Mouse (Mus musculus) forebrain, embryonic 15.5 days (tissue): ENCODE data around the gene Mcee. TPM values are rescaled to one million over a fixed set of nuclear protein-coding genes. Genes with fewer than 3 reads are reported as not detected.

Experiments used
- ATAC-seq: fragments of 200-750 bp; cut with Nextera tagmentation; replicated peaks from 2 replicates; pipeline ENCODE4 v1.8.0; 2017; ENCODE audit warnings: mild to moderate bottlenecking, moderate TSS enrichment, moderate library complexity
- H3K27ac ChIP-seq: fragments of 300-500 bp; sonication (generic); replicated peaks from 2 replicates; pipeline ENCODE4 v1.5.1; 2015; ENCODE audit warnings: mild to moderate bottlenecking, inconsistent platforms
- H3K27me3 ChIP-seq: fragments of 300-500 bp; sonication (generic); 2 replicates; pipeline ENCODE4 v1.6.1; 2015; ENCODE audit warnings: inconsistent platforms
- H3K36me3 ChIP-seq: fragments of 300-500 bp; sonication (generic); 2 replicates; pipeline ENCODE4 v1.6.1; 2015; ENCODE audit warnings: mild to moderate bottlenecking, inconsistent platforms
- H3K4me1 ChIP-seq: fragments of 300-500 bp; sonication (generic); 2 replicates; pipeline ENCODE4 v1.6.1; 2015; ENCODE audit warnings: inconsistent platforms
- H3K4me2 ChIP-seq: fragments of 300-500 bp; sonication (generic); replicated peaks from 2 replicates; pipeline ENCODE4 v1.6.1; 2015; ENCODE audit warnings: mild to moderate bottlenecking, inconsistent platforms
- H3K4me3 ChIP-seq: fragments of 300-500 bp; sonication (generic); 2 replicates; pipeline ENCODE4 v1.5.1; 2015; ENCODE audit warnings: mild to moderate bottlenecking, inconsistent platforms
- H3K9ac ChIP-seq: fragments of 300-500 bp; sonication (generic); replicated peaks from 2 replicates; pipeline ENCODE4 v1.6.1; 2015; ENCODE audit warnings: mild to moderate bottlenecking, inconsistent platforms
- H3K9me3 ChIP-seq: fragments of 300-500 bp; sonication (generic); 2 replicates; pipeline ENCODE4 v1.6.1; 2016; ENCODE audit warnings: inconsistent platforms
- WGBS: fragments of 180-500 bp; shearing (Covaris S2); methylation state at CpG from one replicate; pipeline ENCODE4 v1.1.7; 2015; ENCODE audit warnings: mixed read lengths; 5-methylcytosine and 5-hydroxymethylcytosine counted together
- polyA plus RNA-seq: library from polyadenylated mRNA; unstranded; fragments of >200 nt; fragmentation: Nextera tagmentation; extraction: Ambion mirVana; gene quantifications from 2 replicates; pipeline ENCODE4 v1.2.1, GENCODE M21; 2015

Gene Mcee
- polyA plus RNA-seq, 1 experiment from 2014 or later = 31.9 TPM

GRCm38 (mm10) chr7:64371940-64372878, 20.2 kb upstream of the Mcee start:
- no peak overlapping the region for H3K9ac ChIP-seq
- WGBS = 90% methylated on average over 23 of the region's 23 CpGs
- peaks cover 8% of the 10 kb centered on the region for H3K4me1 ChIP-seq
- H3K27ac ChIP-seq = no peak overlapping the region
- no peaks in the 10 kb centered on the region for H3K9me3 ChIP-seq
- no peak overlapping the region for H3K4me2 ChIP-seq
- no peak for ATAC-seq
- no peaks in the 10 kb centered on the region for H3K27me3 ChIP-seq
- peaks cover 21% of the 10 kb centered on the region for H3K36me3 ChIP-seq
- no peak overlapping the region for H3K4me3 ChIP-seq

GRCm38 (mm10) chr7:64373147-64373829, 19.1 kb upstream of the Mcee start:
- H3K4me3 ChIP-seq = peak overlapping the region; percentile 63
- H3K4me2 ChIP-seq = peak overlapping the region; percentile 48
- no peaks in the 10 kb centered on the region for H3K27me3 ChIP-seq
- H3K27ac ChIP-seq = peak overlapping the region; percentile 93
- 11% methylated on average over 18 of the region's 18 CpGs for WGBS
- peaks cover 27% of the 10 kb centered on the region for H3K36me3 ChIP-seq
- peak overlapping the region; percentile 72 for H3K9ac ChIP-seq
- ATAC-seq = peak; percentile 39
- H3K9me3 ChIP-seq = no peaks in the 10 kb centered on the region
- peaks cover 8% of the 10 kb centered on the region for H3K4me1 ChIP-seq

- no peaks in the 10 kb centered on the region for H3K9me3 ChIP-seq
- H3K9ac ChIP-seq = peak within 1 kb of the TSS; percentile 72
- 5% methylated on average over 27 of the region's 27 CpGs for WGBS
- peaks cover 8% of the 10 kb centered on the region for H3K4me1 ChIP-seq
- peak within 1 kb of the TSS; percentile 93 for H3K27ac ChIP-seq
- peak within 1 kb of the TSS; percentile 48 for H3K4me2 ChIP-seq
- peak; percentile 98 for ATAC-seq
- H3K4me3 ChIP-seq = peak within 1 kb of the TSS; percentile 63
- peaks cover 27% of the 10 kb centered on the region for H3K36me3 ChIP-seq
- no peaks in the 10 kb centered on the region for H3K27me3 ChIP-seq
These were observed 18.4 kb upstream of the Mcee start, which contains the start of gene Fan1 for GRCm38 (mm10) chr7:64373830-64374562. Gene Fan1, minus strand, starts transcription at chr7:64374095.

- peaks cover 23% of the 10 kb centered on the region for H3K36me3 ChIP-seq
- no peak for ATAC-seq
- peak overlapping the region; percentile 71 for H3K4me3 ChIP-seq
- 6% methylated on average over 8 of the region's 8 CpGs for WGBS
- peak overlapping the region; percentile 75; the same call in 1 of the 2 replicates for H3K27ac ChIP-seq
- peak overlapping the region; percentile 96 for H3K4me2 ChIP-seq
- no peaks in the 10 kb centered on the region for H3K9me3 ChIP-seq
- no peaks in the 10 kb centered on the region for H3K27me3 ChIP-seq
- H3K9ac ChIP-seq = peak overlapping the region; percentile 83
- peaks cover 23% of the 10 kb centered on the region for H3K4me1 ChIP-seq
These were observed 928 bp upstream of the Mcee start for GRCm38 (mm10) chr7:64391479-64391878.

GRCm38 (mm10) chr7:64392819-64393151, 378 bp downstream of the Mcee start:
- Histone ChIP-seq H3K4me3 (peak overlapping the region; percentile 71), H3K9ac (peak overlapping the region; percentile 83), H3K4me1 (peaks cover 23% of the 10 kb centered on the region), H3K36me3 (peaks cover 13% of the 10 kb centered on the region), H3K27ac (peak overlapping the region; percentile 75), H3K27me3 (no peaks in the 10 kb centered on the region), H3K4me2 (peak overlapping the region; percentile 96), H3K9me3 (no peaks in the 10 kb centered on the region)
- WGBS = 2% methylated on average over 15 of the region's 15 CpGs
- no peak for ATAC-seq

GRCm38 (mm10) chr7:64400725-64401124, 8.3 kb downstream of the Mcee start:
- no peak overlapping the region for H3K9ac ChIP-seq
- H3K4me1 ChIP-seq = no peaks in the 10 kb centered on the region
- H3K27ac ChIP-seq = no peak overlapping the region
- no peak for ATAC-seq
- no peak overlapping the region for H3K4me2 ChIP-seq
- H3K9me3 ChIP-seq = no peaks in the 10 kb centered on the region
- no peak overlapping the region for H3K4me3 ChIP-seq
- no peaks in the 10 kb centered on the region for H3K36me3 ChIP-seq
- 82% methylated on average over 1 of the region's 1 CpGs for WGBS
- no peaks in the 10 kb centered on the region for H3K27me3 ChIP-seq

- no peaks in the 10 kb centered on the region for H3K4me1 ChIP-seq
- ATAC-seq = no peak
- H3K27me3 ChIP-seq = no peaks in the 10 kb centered on the region
- H3K9ac ChIP-seq = no peak overlapping the region
- no peak overlapping the region for H3K27ac ChIP-seq
- no peak overlapping the region for H3K4me3 ChIP-seq
- WGBS = 91% methylated on average over 4 of the region's 4 CpGs
- H3K9me3 ChIP-seq = no peaks in the 10 kb centered on the region
- H3K4me2 ChIP-seq = no peak overlapping the region
- H3K36me3 ChIP-seq = no peaks in the 10 kb centered on the region
These were observed 10.0 kb downstream of the Mcee start for GRCm38 (mm10) chr7:64402452-64402851.

GRCm38 (mm10) chr7:64403989-64404388, 11.6 kb downstream of the Mcee start:
- H3K9ac ChIP-seq = no peak overlapping the region
- no peaks in the 10 kb centered on the region for H3K9me3 ChIP-seq
- H3K27ac ChIP-seq = no peak overlapping the region
- no peak overlapping the region for H3K4me2 ChIP-seq
- WGBS = 91% methylated on average over 8 of the region's 8 CpGs
- ATAC-seq = no peak
- H3K4me3 ChIP-seq = no peak overlapping the region
- H3K36me3 ChIP-seq = no peaks in the 10 kb centered on the region
- no peaks in the 10 kb centered on the region for H3K4me1 ChIP-seq
- H3K27me3 ChIP-seq = no peaks in the 10 kb centered on the region

- no peaks in the 10 kb centered on the region for H3K4me1 ChIP-seq
- no peaks in the 10 kb centered on the region for H3K27me3 ChIP-seq
- WGBS = 61% methylated on average over 5 of the region's 5 CpGs
- H3K4me2 ChIP-seq = no peak overlapping the region
- H3K9me3 ChIP-seq = no peaks in the 10 kb centered on the region
- no peak overlapping the region for H3K9ac ChIP-seq
- H3K36me3 ChIP-seq = no peaks in the 10 kb centered on the region
- ATAC-seq = no peak
- no peak overlapping the region for H3K4me3 ChIP-seq
- no peak overlapping the region for H3K27ac ChIP-seq
These were observed 32.5 kb downstream of the Mcee start for GRCm38 (mm10) chr7:64424861-64425260.

- 63% methylated on average over 5 of the region's 5 CpGs for WGBS
These were observed 47.5 kb downstream of the Mcee start for GRCm38 (mm10) chr7:64439595-64440518.

GRCm38 (mm10) chr7:64440519-64440918, 48.1 kb downstream of the Mcee start:
- Histone ChIP-seq H3K4me3 (no peak overlapping the region), H3K4me1 (no peaks in the 10 kb centered on the region), H3K9ac (no peak overlapping the region), H3K9me3 (no peaks in the 10 kb centered on the region), H3K27ac (no peak overlapping the region), H3K4me2 (no peak overlapping the region), H3K36me3 (no peaks in the 10 kb centered on the region), H3K27me3 (no peaks in the 10 kb centered on the region)
- no peak for ATAC-seq
- WGBS = 75% methylated on average over 8 of the region's 8 CpGs

More at GRCm38 (mm10) chr7:64439595-64440518, 47.5 kb downstream of the Mcee start:
- no peaks in the 10 kb centered on the region for H3K4me1 ChIP-seq
- no peaks in the 10 kb centered on the region for H3K27me3 ChIP-seq
- H3K4me3 ChIP-seq = no peak overlapping the region
- H3K4me2 ChIP-seq = no peak overlapping the region
- H3K9ac ChIP-seq = no peak overlapping the region
- no peaks in the 10 kb centered on the region for H3K36me3 ChIP-seq
- no peaks in the 10 kb centered on the region for H3K9me3 ChIP-seq
- no peak overlapping the region for H3K27ac ChIP-seq
- ATAC-seq = no peak
